Mouse (Mus musculus): Measurements from ENCODE around the gene 9930021J03Rik.

Gene 9930021J03Rik

GRCm38 (mm10) chr19:29810022-29810421 is 4.2 kb upstream of the 9930021J03Rik start:
- no peak for DNase-seq (ENCODE audit: low spot score in 2 of 2)

GRCm38 (mm10) chr19:29805101-29805916 is 480 bp downstream of the 9930021J03Rik start:
- peak in 1 of 2 experiments; percentile 38 for DNase-seq (ENCODE audit: low spot score in 2 of 2)

- no peak for DNase-seq (ENCODE audit: low spot score in 2 of 2)
These were observed 1.8 kb downstream of the 9930021J03Rik start for GRCm38 (mm10) chr19:29803946-29804345.

DNA sequence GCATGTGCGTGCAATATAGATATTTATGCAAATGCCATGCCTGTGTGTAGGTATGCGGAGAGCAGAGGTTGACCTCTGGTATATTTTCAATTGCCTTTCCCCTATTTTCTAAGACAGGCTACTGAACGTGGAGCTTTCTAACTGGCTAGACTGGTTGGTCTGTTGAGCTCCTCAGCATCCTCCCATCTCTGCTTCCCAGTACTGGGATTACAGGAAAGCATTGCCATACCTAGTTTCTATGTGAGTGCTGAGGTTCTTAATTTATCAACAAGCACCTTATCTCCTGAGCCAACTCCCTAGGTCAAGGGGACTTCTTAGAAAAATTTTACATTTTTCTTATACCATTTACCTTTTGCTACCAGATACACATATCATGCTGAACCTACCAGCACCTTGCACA is 8.4 kb downstream of the 9930021J03Rik start:
- no peak for DNase-seq (ENCODE audit: low spot score in 2 of 2)

DNA sequence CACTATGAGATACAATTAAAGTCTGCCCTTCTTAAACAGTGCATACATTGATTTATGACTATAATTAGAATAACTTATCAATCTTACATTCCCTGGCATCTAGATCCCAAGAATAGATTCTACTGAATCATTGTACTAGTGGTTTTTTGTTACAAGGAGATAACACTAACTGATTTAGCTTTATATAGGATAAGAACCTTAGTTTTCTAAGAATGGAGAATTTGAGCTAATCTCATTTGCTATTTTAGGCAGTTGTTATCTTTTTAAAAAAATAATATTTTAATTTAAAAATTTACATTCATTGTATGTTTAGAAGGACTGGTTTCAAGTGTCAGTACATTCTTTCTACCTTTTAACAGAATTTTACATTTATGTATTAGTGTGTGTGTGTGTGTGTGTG is 17.8 kb downstream of the 9930021J03Rik start:
- no peak for DNase-seq (ENCODE audit: low spot score in 2 of 2)

- no peak for DNase-seq (ENCODE audit: low spot score in 2 of 2)
These were observed 22.9 kb downstream of the 9930021J03Rik start for GRCm38 (mm10) chr19:29782914-29783313.

DNA sequence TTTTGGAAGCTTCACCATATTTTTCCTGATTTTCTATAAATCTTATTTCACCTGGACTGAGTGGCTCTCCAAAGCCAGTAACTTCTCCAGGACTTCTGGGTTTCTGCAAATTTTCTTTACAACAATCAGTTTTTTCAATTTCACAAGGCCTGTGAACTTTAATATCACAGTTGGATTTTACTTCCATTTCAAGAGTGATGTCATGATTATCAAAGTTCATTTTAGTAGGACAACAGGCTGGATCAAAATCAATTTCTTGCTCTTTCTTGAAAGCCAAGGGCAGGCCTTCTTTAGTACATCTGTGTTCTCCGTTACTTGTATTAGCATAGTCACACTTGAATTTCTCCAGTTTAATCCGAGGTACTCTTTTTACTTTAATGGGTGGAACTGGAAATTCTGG is 51.9 kb downstream of the 9930021J03Rik start:
- DNase-seq (ENCODE audit: low spot score in 2 of 2), result no peak

GRCm38 (mm10) chr19:29750994-29751393 is 54.8 kb downstream of the 9930021J03Rik start:
- no peak for DNase-seq (ENCODE audit: low spot score in 2 of 2)

- no peak for DNase-seq (ENCODE audit: low spot score in 2 of 2)
These were observed 62.3 kb downstream of the 9930021J03Rik start for GRCm38 (mm10) chr19:29743531-29743930.

DNA sequence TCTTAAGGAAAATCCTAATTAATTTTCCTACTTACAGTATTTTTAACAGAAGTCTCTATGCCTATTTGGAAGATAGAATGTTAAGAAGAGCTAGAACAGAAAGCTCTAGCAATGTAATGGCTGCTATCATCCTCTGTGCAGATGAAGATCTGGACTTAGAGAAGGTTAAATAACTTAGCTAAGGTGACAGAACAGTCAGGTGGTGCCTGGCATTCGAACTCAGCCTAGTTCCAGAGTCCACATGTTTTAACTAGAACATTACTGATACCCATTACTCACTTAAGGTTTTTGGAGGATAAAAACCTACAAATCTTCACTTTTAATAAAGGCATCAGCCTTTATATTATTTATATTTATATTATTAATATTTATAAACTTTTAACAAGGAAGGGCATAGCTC is 65.1 kb downstream of the 9930021J03Rik start:
- DNase-seq (ENCODE audit: low spot score in 2 of 2), result no peak

GRCm38 (mm10) chr19:29739608-29740007 is 66.2 kb downstream of the 9930021J03Rik start:
- no peak for DNase-seq (ENCODE audit: low spot score in 2 of 2)

- DNase-seq (ENCODE audit: low spot score in 2 of 2), result no peak
These were observed 70.4 kb downstream of the 9930021J03Rik start for GRCm38 (mm10) chr19:29735421-29735820.

DNA sequence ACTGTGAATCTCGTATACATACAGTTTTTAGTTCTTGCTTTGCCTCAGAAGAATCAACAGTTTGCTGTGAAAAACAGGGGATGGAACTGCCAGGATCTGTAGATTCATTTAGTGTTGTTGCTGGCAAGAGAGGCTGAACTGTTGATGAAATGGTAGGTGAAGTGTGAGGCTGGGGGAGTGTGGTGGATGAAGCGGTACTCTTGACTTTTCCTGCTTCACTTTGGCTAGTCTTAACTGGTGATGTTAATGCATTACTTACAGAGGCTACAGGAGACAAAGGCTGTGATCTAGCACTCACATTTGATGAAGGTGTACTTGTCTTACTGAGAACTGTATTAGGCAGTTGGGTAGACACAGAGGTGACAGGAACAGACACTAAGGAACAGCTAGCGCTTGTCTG is 87.3 kb downstream of the 9930021J03Rik start:
- DNase-seq (ENCODE audit: low spot score in 2 of 2), result no peak

- no peak for DNase-seq (ENCODE audit: low spot score in 2 of 2)
These were observed 87.9 kb downstream of the 9930021J03Rik start for GRCm38 (mm10) chr19:29717854-29718253.

- no peak for DNase-seq (ENCODE audit: low spot score in 2 of 2)
These were observed 92.3 kb downstream of the 9930021J03Rik start for GRCm38 (mm10) chr19:29713451-29713850.

DNA sequence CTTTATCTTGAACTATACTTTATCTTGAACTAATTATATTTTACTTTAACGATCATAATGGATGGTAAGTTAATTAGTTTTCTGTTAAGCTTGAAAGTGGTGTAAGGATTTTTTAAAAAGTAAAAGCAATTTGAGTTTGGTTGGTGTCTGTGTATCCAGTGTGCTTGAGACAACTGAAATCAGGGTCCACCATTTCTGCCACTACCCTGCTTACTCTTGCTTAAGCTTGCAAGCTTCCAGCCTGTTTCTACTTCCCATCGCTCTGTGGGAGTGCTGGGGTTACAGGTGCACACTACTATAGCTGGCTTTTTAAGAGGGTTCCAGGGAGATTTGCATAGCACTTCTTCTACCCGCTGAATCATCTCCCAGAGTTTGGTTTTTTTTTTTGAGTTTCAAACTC is 96.3 kb downstream of the 9930021J03Rik start:
- DNase-seq (ENCODE audit: low spot score in 2 of 2), result no peak

DNA sequence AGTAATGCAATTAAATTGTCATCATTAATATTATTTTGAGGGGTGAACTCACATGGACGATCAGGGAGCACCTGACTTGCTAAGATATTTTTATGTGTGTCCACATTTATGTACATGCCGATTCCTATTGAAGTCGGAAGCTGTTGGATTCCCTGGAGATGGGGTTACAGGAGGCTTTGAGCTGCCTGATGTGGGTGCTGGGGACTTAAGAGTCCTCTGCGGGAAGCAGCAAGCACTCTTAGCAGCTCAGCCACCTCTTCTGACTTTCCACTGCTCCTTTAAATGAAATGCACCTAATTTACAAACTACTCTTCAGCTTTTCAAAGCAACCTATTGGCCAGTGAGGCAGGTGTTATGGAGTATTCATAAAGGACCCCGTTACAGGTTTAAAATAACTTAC is 97.3 kb downstream of the 9930021J03Rik start:
- DNase-seq (ENCODE audit: low spot score in 2 of 2), result no peak

- no peak for DNase-seq (ENCODE audit: low spot score in 2 of 2)
These were observed 97.8 kb downstream of the 9930021J03Rik start for GRCm38 (mm10) chr19:29708003-29708402.

- no peak for DNase-seq (ENCODE audit: low spot score in 2 of 2)
These were observed 98.4 kb downstream of the 9930021J03Rik start for GRCm38 (mm10) chr19:29707314-29707898.

DNA sequence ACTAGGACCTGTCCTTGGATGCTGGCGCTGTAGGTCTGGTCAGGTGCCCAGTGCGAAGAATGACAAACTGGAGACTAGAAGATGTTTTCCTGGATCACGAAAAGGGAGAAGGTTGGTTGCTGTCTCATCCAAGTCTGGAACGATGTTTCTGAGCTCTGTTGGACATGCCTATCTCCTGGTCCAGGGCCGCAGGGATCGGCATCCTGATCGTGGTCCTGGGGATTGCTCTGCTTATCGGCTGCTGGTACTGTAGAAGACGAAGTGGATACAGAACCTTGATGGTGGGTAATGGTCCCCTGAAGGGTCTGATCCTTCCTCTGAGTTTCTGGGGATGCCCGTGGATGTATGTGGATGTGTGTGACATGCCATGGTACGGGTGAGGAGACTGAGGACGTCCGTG is 101.4 kb downstream of the 9930021J03Rik start:
- DNase-seq (ENCODE audit: low spot score in 2 of 2), result no peak

- DNase-seq (ENCODE audit: low spot score in 2 of 2), result no peak
These were observed 104.1 kb downstream of the 9930021J03Rik start for GRCm38 (mm10) chr19:29701707-29702106.

- DNase-seq (ENCODE audit: low spot score in 2 of 2), result no peak
These were observed 108.4 kb downstream of the 9930021J03Rik start, which contains the start of gene Mlana for GRCm38 (mm10) chr19:29697245-29697874. Gene Mlana (plus strand): TSS chr19:29697824.

DNA sequence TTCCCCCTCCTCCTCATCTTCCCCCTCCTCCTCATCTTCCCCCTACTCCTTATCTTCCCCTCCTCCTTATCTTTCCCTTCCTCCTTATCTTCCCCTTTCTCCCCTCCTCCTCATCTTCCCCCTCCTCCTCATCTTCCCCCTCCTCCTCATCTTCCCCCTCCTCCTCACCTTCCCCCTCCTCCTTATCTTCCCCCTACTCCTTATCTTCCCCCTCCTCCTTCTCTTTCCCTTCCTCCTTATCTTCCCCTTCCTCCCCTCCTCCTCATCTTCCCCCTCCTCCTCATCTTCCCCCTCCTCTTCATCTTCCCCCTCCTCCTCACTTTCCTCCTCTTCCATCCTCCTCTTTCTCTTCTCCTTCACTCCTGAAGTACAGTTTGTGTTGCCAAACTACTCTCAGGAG is 108.9 kb downstream of the 9930021J03Rik start:
- no peak for DNase-seq (ENCODE audit: low spot score in 2 of 2)
